Mouse (Mus musculus) embryonic facial prominence, embryonic 12.5 days (tissue): ENCODE results near the gene Bpgm. TPM values are rescaled to one million over a fixed set of nuclear protein-coding genes. Genes with fewer than 3 reads are reported as not detected.

ENCODE experiments used
- ATAC-seq: fragments of 200-750 bp; cut with Nextera tagmentation; 2 replicates; pipeline ENCODE4 v1.8.0; 2017; ENCODE audit not compliant: insufficient number of reproducible peaks, insufficient read depth, low FRiP score, low TSS enrichment
- H3K27ac ChIP-seq: fragments of 300-500 bp; sonication (generic); 2 replicates; pipeline ENCODE4 v1.5.1; 2016; ENCODE audit warnings: mild to moderate bottlenecking
- H3K27me3 ChIP-seq: fragments of 300-500 bp; sonication (generic); 2 replicates; pipeline ENCODE4 v1.6.1; 2016; ENCODE audit warnings: mild to moderate bottlenecking, moderate library complexity
- H3K36me3 ChIP-seq: fragments of 300-500 bp; sonication (generic); 2 replicates; pipeline ENCODE4 v1.6.1; 2016; ENCODE audit warnings: mild to moderate bottlenecking
- H3K4me1 ChIP-seq: fragments of 300-500 bp; sonication (generic); 2 replicates; pipeline ENCODE4 v1.6.1; 2016
- H3K4me2 ChIP-seq: fragments of 300-500 bp; sonication (generic); replicated peaks from 2 replicates; pipeline ENCODE4 v1.6.1; 2016; ENCODE audit warnings: mild to moderate bottlenecking, moderate library complexity
- H3K4me3 ChIP-seq: fragments of 300-500 bp; sonication (generic); 2 replicates; pipeline ENCODE4 v1.5.1; 2016; ENCODE audit warnings: mild to moderate bottlenecking
- H3K9ac ChIP-seq: fragments of 300-500 bp; sonication (generic); 2 replicates; pipeline ENCODE4 v1.6.1; 2016; ENCODE audit warnings: mild to moderate bottlenecking, moderate library complexity
- H3K9me3 ChIP-seq: fragments of 300-500 bp; sonication (generic); 2 replicates; pipeline ENCODE4 v1.6.1; 2016; ENCODE audit warnings: mild to moderate bottlenecking, moderate library complexity
- WGBS: fragments of 180-500 bp; shearing (Covaris S2); methylation state at CpG from one replicate; pipeline ENCODE4 v1.1.7; 2016; 5-methylcytosine and 5-hydroxymethylcytosine counted together
- polyA plus RNA-seq: library from polyadenylated mRNA; unstranded; fragments of >200 nt; fragmentation: Nextera tagmentation; extraction: Ambion mirVana; gene quantifications from 2 replicates; pipeline ENCODE4 v1.2.1, GENCODE M21; 2016

The Bpgm gene
- polyA plus RNA-seq, 1 experiment from 2014 or later: 49.2 TPM

DNA sequence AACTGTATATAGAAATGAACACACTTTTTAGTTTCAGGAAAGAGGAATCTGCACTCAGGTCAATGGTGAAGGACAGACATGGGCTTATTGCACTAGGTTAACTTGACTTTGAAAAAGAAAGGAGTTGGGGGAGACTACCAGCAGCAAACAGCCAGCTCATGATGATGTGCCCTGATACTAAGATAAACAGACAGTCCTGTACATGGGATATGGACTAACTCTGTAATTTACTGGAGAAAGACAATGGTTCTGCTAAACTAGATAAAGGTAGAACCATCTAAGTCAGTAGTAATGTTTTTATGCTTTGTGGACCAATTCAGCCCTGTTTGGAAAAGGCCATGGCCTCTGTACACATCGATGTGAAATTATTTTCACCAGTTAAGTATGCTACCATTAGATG lies 2.7 kb upstream of the Bpgm start:
- Histone ChIP-seq H3K27me3 (no peaks in the 10 kb centered on the region), H3K36me3 (no peaks in the 10 kb centered on the region), H3K4me1 (peaks cover 19% of the 10 kb centered on the region), H3K9ac (no peak overlapping the region), H3K9me3 (no peaks in the 10 kb centered on the region), H3K27ac (no peak overlapping the region), H3K4me2 (no peak overlapping the region), H3K4me3 (no peak overlapping the region)
- no peak for ATAC-seq
- WGBS: 86% methylated on average over 1 of the region's 1 CpGs

DNA sequence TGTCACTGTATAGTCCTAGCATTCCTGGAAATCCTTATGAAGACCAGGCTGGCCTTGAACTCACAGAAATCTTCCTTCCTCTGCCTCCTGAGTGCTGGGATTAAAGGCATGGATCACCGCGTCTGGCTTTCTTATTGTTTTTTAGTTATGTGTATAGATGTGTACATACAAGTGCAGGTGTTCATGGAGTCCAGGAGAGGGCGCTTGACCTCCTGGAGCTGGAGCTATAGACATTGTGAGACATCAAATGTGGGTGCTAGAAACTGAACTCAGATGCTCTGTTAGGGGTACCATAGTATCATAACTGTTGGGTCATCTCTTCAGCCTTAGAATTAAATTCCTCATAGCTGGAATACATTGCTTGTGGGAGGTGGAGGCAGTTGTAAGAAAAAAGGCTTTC lies 2.0 kb upstream of the Bpgm start:
- Histone ChIP-seq H3K9me3 (no peaks in the 10 kb centered on the region), H3K4me3 (no peak overlapping the region), H3K27me3 (no peaks in the 10 kb centered on the region), H3K4me2 (no peak overlapping the region), H3K9ac (no peak overlapping the region), H3K27ac (no peak overlapping the region), H3K36me3 (no peaks in the 10 kb centered on the region), H3K4me1 (peaks cover 26% of the 10 kb centered on the region)
- WGBS: 65% methylated on average over 3 of the region's 3 CpGs
- ATAC-seq: no peak

DNA sequence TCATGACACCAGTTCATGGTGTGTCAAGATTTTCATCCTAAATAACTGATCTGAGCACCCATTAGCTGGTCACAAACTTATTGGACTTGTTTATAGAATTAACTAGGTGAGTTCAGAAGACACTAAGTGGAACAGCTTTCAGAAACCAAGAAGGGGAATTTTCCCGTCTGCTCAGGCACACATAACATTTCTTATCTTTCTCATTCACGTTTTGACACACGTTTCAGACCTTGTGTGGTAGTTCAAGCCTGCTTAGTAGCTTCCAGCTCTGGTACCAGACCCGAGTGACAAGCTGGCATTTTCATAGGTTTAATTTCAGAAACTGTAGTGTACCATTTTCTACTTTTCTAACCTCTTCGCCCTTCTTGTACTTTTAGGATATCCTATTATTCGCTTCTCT lies 616 bp upstream of the Bpgm start:
- no peaks in the 10 kb centered on the region for H3K36me3 ChIP-seq
- no peaks in the 10 kb centered on the region for H3K9me3 ChIP-seq
- WGBS: 25% methylated on average over 6 of the region's 6 CpGs
- peak overlapping the region; percentile 57 for H3K4me3 ChIP-seq
- ATAC-seq: no peak
- no peak overlapping the region; the same call in 1 of the 2 replicates for H3K9ac ChIP-seq
- H3K4me2 ChIP-seq: peak overlapping the region; percentile 44
- peaks cover 36% of the 10 kb centered on the region for H3K4me1 ChIP-seq
- H3K27me3 ChIP-seq: no peaks in the 10 kb centered on the region
- peak overlapping the region; percentile 48; the same call in 1 of the 2 replicates for H3K27ac ChIP-seq

DNA sequence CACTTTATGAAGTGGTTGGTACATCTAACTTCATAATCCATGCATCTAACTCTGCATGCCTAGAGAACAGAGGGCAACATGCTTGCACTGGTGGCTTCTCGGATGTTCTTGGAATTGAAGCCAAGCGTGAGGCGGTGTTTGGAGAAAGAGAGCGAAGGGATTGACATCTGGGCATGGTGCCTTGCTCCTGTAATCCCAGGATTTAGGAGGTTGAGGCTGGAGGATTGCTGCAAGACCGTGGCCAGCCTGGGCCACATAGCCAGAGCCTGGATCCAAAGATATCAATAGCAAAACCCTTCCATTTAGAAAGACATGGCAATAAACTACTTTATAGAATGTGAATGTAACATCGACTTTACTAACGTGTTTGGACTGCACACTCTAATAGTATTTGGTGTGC lies 2.0 kb downstream of the Bpgm start:
- WGBS: 79% methylated on average over 7 of the region's 7 CpGs
- peaks cover 39% of the 10 kb centered on the region for H3K4me1 ChIP-seq
- H3K36me3 ChIP-seq: no peaks in the 10 kb centered on the region
- ATAC-seq: no peak
- no peak overlapping the region for H3K27ac ChIP-seq
- no peaks in the 10 kb centered on the region for H3K9me3 ChIP-seq
- peak overlapping the region; percentile 22; the same call in 1 of the 2 replicates for H3K4me2 ChIP-seq
- peak overlapping the region; percentile 19; the same call in 1 of the 2 replicates for H3K9ac ChIP-seq
- no peak overlapping the region for H3K4me3 ChIP-seq
- no peaks in the 10 kb centered on the region for H3K27me3 ChIP-seq

DNA sequence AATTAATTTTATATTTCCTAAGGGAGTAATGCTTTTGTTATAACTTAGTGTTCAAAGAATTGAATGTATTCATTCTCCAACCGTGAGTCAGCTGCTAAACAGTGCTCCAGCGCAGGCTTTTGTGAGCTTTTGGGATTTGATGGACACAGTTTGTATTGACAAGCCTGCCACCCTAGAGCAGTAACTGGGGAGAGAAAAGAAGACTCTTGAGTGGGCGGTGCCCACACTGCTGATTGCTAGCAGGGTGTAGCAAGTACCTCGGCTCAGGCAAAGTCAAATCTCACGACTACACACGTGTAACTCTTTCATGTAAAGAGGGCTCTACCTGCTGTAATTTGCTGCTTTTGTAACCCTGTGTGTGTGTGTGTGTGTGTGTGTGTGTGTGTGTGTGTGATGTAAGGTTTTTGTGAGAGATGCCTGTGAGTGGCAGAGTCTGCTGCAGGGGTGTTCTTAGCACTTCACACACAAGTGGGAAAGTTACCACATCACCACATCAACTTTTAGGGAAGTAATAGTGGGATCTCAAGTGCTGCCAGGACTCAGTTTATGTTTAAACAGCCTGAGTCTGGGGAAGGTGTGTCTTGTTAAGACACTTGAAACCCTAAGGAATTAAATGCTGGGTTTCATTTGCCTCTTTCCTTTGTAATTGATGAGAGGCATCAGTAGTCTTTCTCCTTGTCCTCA lies 2.8 kb downstream of the Bpgm start:
- H3K4me2 ChIP-seq: peak overlapping the region; percentile 22
- no peak overlapping the region for H3K9ac ChIP-seq
- H3K9me3 ChIP-seq: no peaks in the 10 kb centered on the region
- WGBS: 44% methylated on average over 6 of the region's 6 CpGs
- H3K4me3 ChIP-seq: no peak overlapping the region
- no peak for ATAC-seq
- peaks cover 39% of the 10 kb centered on the region for H3K4me1 ChIP-seq
- H3K27me3 ChIP-seq: no peaks in the 10 kb centered on the region
- no peak overlapping the region for H3K27ac ChIP-seq
- H3K36me3 ChIP-seq: no peaks in the 10 kb centered on the region

DNA sequence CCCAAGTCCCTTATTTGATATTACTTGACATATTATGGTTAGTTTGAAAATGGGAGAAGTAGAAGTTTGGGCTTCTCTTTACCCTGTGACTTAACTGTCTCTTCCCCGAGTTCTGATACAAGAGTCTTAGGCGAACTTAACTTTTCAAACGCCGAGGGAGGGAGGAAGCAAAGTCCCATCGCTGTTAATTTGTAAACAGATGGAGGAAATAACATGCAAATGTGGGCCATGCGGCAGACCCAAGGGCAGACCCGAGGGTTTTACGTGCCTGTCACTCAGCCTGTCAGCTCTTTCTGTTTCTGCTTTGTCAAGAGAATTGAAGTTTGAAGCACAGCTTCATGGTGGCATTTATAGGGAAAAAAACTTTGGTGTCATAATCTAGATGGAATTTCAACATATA lies 3.5 kb downstream of the Bpgm start:
- Histone ChIP-seq H3K4me1 (peaks cover 39% of the 10 kb centered on the region), H3K4me3 (no peak overlapping the region)

DNA sequence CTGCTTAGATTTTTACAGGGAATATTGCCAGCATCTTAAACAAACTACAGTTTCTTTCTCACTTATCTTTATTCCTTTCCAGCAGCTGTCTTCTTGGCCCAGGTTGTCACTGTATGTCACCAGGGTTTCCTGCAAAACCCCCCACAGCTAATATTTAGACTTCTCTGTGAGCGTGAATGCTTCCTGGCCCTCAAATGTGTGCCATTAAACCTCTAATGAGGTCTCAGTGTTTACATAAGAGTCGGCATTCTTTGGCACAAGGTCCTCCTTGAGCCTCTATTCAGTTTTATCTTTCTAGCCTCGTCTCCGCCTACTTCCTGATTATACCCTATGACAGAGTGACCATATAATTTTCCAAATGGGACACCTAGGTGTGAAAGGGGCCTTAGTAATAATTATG lies 4.7 kb downstream of the Bpgm start:
- Histone ChIP-seq H3K9me3 (no peaks in the 10 kb centered on the region), H3K4me2 (no peak overlapping the region), H3K27ac (no peak overlapping the region), H3K4me3 (no peak overlapping the region), H3K4me1 (peaks cover 35% of the 10 kb centered on the region), H3K9ac (no peak overlapping the region), H3K27me3 (no peaks in the 10 kb centered on the region), H3K36me3 (no peaks in the 10 kb centered on the region)
- WGBS: 38% methylated on average over 4 of the region's 4 CpGs
- ATAC-seq: no peak

More for the DNA sequence above, 3.5 kb downstream of the Bpgm start:
- no peaks in the 10 kb centered on the region for H3K36me3 ChIP-seq
- no peaks in the 10 kb centered on the region for H3K27me3 ChIP-seq
- H3K27ac ChIP-seq: no peak overlapping the region
- peak overlapping the region; percentile 22 for H3K4me2 ChIP-seq
- ATAC-seq: no peak
- H3K9ac ChIP-seq: no peak overlapping the region
- 28% methylated on average over 8 of the region's 8 CpGs for WGBS
- no peaks in the 10 kb centered on the region for H3K9me3 ChIP-seq

DNA sequence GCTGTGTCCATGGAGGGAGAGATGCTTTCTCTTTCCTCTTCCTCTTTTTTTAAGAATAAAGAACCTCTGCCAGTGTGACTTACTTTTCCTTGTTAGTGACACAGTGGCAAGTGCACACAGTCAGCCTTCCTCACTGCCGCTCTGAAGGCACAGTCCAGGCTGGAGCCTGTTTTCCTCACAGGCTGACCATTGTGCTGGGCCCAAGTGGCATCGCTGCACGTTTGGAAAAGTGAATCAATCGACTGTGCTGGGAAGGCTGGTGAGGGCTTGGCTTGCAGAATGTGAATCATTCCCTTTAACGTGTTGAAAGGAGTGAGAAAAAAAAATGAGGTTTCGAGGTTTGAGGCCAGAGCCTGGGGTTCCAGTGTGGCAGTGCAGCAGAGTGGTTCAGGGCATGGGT lies 5.3 kb downstream of the Bpgm start:
- Histone ChIP-seq H3K9me3 (no peaks in the 10 kb centered on the region), H3K4me3 (no peak overlapping the region), H3K4me2 (no peak overlapping the region), H3K4me1 (peaks cover 39% of the 10 kb centered on the region), H3K27me3 (no peaks in the 10 kb centered on the region), H3K27ac (no peak overlapping the region), H3K9ac (no peak overlapping the region), H3K36me3 (no peaks in the 10 kb centered on the region)
- ATAC-seq: no peak
- 73% methylated on average over 6 of the region's 6 CpGs for WGBS

DNA sequence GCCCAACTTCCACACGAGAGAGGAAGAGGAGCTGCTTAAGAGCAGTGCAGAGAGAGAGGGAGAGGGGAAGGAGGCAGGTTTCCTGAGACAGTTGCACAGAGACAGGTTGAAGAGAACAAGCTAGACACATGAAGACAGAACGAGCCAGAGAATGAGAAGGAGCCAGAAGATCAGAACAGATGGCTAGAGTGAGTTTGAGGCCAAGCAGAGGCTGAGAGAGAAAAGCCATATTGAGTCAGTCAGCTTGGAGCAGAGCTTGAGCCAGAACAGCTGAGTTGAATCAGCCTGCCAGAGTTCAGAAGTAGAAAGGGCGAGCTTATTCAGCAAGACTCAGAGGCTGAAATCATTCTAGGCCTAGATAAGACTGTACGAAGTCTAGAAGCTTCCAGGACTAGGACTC lies 6.8 kb downstream of the Bpgm start:
- H3K4me3 ChIP-seq: no peak overlapping the region
- H3K9me3 ChIP-seq: no peaks in the 10 kb centered on the region
- peaks cover 30% of the 10 kb centered on the region for H3K4me1 ChIP-seq
- no peaks in the 10 kb centered on the region; the same call in 1 of the 2 replicates for H3K36me3 ChIP-seq
- no peaks in the 10 kb centered on the region for H3K27me3 ChIP-seq
- H3K4me2 ChIP-seq: no peak overlapping the region
- 86% methylated on average over 4 of the region's 4 CpGs for WGBS
- H3K27ac ChIP-seq: no peak overlapping the region
- no peak overlapping the region for H3K9ac ChIP-seq
- ATAC-seq: no peak

DNA sequence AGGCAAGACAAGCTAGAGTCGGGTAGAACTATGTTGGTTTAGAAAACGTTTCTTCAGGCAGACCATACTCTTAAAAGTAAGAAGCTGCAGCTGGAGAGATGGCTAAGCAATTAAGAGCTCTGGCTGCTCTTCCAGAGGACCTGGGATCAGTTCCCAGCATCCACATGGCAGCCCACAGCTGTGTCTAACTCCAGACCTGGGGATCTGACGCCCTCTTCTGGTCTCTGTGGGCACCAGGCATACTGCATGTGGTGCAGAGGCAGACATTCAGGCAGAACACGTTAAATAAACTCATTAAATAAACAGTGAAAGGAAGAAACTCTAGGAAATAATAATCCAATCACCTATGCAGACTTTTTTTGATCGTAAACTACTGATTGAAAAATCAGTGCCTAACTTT lies 7.4 kb downstream of the Bpgm start:
- H3K9ac ChIP-seq: no peak overlapping the region
- 77% methylated on average over 5 of the region's 5 CpGs for WGBS
- H3K9me3 ChIP-seq: no peaks in the 10 kb centered on the region
- no peaks in the 10 kb centered on the region; the same call in 1 of the 2 replicates for H3K36me3 ChIP-seq
- H3K4me3 ChIP-seq: no peak overlapping the region
- no peak for ATAC-seq
- H3K27me3 ChIP-seq: no peaks in the 10 kb centered on the region
- no peak overlapping the region for H3K27ac ChIP-seq
- H3K4me2 ChIP-seq: no peak overlapping the region
- peaks cover 24% of the 10 kb centered on the region for H3K4me1 ChIP-seq

DNA sequence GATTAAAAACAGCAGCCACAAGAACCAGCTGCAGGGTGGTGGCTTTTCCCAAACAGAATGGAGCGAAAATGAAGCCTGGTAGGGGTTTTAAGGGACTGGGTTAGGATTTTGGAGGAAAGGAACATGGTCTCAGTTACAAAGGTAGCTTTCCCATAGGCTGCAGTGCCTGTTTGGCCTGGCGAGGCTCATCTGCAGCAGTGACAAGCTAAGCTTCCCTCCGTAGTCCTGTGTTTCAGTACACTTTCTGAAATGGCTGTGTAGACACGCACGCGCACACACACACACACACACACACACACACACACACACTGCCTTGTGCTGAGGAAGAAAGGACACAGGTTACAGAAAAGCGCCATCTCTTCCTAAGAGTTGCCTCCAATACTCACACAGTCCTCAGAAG lies 7.8 kb downstream of the Bpgm start:
- peaks cover 20% of the 10 kb centered on the region for H3K4me1 ChIP-seq
- no peak overlapping the region for H3K27ac ChIP-seq
- H3K9me3 ChIP-seq: no peaks in the 10 kb centered on the region
- H3K4me2 ChIP-seq: no peak overlapping the region
- H3K36me3 ChIP-seq: no peaks in the 10 kb centered on the region; the same call in 1 of the 2 replicates
- H3K27me3 ChIP-seq: no peaks in the 10 kb centered on the region
- WGBS: 90% methylated on average over 7 of the region's 7 CpGs
- H3K4me3 ChIP-seq: no peak overlapping the region
- no peak overlapping the region for H3K9ac ChIP-seq
- ATAC-seq: no peak

DNA sequence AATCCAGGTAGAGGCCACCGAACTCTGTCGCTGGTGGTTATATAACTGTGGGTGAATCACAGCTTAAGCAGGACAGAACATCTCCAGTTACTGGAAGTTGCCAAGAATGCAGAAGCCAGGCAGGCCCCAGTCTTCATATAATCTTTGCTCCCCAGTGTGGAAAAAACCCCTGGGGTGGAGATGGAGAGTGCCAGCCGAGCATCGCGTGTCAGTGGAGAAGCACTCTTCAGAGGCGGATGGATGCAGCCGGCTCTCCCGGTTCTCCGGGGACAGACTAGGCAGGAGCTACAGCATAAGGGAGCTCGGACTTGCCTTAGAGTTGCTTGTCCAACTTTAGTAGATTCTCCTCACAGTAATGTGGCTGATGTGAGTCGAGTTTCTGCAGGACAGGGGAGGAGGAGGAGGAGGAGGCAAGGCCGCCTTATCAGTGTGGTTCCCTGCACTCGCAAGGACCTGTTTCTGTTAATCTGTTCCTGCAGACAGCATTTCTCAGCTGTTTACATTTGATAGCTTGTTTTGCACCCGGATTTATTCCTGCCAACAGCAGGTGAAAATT lies 10.1 kb downstream of the Bpgm start:
- Histone ChIP-seq H3K4me2 (no peak overlapping the region), H3K36me3 (no peaks in the 10 kb centered on the region; the same call in 1 of the 2 replicates), H3K9me3 (no peaks in the 10 kb centered on the region), H3K9ac (no peak overlapping the region), H3K4me3 (no peak overlapping the region), H3K4me1 (0 out of 2 replicates have a peak, but pooled peaks cover 5% of the 10 kb centered on the region), H3K27me3 (no peaks in the 10 kb centered on the region), H3K27ac (no peak overlapping the region)
- ATAC-seq: no peak
- WGBS: 79% methylated on average over 14 of the region's 14 CpGs
